Mouse (Mus musculus): ENCODE measurements around the gene Rasl11b. TPM values are rescaled to one million over a fixed set of nuclear protein-coding genes. Genes with fewer than 3 reads are reported as not detected.

Gene Rasl11b
- polyA plus RNA-seq, 1 experiment from 2014 or later, result not detected

- H3K79me2 ChIP-seq (ENCODE audit: inconsistent target), result no peaks in the 10 kb centered on the region
- H3K36me3 ChIP-seq (ENCODE audit: inconsistent target), result no peaks in the 10 kb centered on the region
- H3K4me3 ChIP-seq (ENCODE audit: inconsistent target), result no peak overlapping the region
- no peak overlapping the region for H3K27ac ChIP-seq
- WGBS (ENCODE audit: missing documents), result 85% methylated on average over 7 of the region's 7 CpGs
These were observed 13.4 kb downstream of the Rasl11b start for GRCm38 (mm10) chr5:74208438-74208837.

GRCm38 (mm10) chr5:74209640-74210039 is 14.6 kb downstream of the Rasl11b start:
- Histone ChIP-seq H3K4me3 (ENCODE audit: inconsistent target) (no peak overlapping the region), H3K27ac (no peak overlapping the region), H3K79me2 (ENCODE audit: inconsistent target) (no peaks in the 10 kb centered on the region), H3K36me3 (ENCODE audit: inconsistent target) (no peaks in the 10 kb centered on the region)
- WGBS (ENCODE audit: missing documents), result 95% methylated on average over 4 of the region's 4 CpGs

DNA sequence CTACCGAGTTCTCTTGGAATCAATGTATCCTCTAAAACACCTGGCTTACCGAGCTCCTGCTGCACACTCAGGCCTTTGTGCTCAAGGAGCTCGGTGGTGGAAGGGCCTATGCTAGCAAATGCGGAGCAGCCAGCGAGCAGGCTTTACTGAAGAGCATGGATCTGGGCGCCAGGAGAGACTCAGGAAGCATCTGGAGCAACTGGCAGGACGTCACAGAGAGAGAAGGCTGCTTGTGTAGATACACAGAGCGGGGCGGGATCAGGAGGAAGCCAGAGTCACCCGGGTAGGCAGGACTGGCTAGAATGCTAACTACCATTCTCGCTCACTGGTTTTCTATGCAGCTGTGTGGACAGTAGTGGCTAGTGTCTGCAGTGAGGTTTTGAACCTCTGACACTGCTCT is 16.3 kb downstream of the Rasl11b start:
- H3K4me3 ChIP-seq (ENCODE audit: inconsistent target), result no peak overlapping the region
- 91% methylated on average over 11 of the region's 11 CpGs for WGBS (ENCODE audit: missing documents)

DNA sequence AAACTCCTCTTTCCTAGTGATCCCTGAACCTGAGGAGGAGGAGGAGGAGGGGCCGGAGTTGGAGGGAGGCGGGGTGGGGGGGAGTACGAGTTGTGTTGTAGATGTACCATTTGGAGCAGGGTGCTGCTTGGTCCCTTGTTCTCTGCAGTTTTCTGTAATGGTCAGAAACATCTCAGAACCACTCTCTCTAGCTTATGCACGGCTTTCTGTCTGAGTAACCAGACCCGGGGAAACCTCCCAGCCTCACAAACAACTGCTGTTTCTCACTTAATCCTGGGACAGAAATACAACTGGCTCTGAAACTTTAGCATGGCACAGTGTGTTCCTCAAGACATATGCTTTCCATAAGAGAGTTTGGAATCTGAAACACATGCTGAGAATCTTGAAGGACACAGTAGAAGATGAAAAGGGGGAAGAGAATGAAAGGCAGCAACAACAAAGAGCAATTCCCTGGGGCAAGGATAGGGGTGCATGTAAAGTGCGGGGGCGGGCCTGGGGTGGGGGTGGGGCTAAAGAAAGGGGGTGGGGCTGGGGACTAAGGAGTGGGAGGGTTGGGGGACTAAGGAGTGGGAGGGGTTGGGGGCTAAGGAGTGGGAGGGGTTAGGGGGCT is 19.5 kb downstream of the Rasl11b start:
- WGBS (ENCODE audit: missing documents), result 68% methylated on average over 4 of the region's 7 CpGs
- H3K36me3 ChIP-seq (ENCODE audit: inconsistent target), result no peaks in the 10 kb centered on the region
- no peaks in the 10 kb centered on the region for H3K79me2 ChIP-seq (ENCODE audit: inconsistent target)
- no peak overlapping the region for H3K4me3 ChIP-seq (ENCODE audit: inconsistent target)
- no peak overlapping the region for H3K27ac ChIP-seq

More for the DNA sequence above, 16.3 kb downstream of the Rasl11b start:
- Histone ChIP-seq H3K27ac (no peak overlapping the region), H3K36me3 (ENCODE audit: inconsistent target) (no peaks in the 10 kb centered on the region), H3K79me2 (ENCODE audit: inconsistent target) (no peaks in the 10 kb centered on the region)

- no peaks in the 10 kb centered on the region for H3K36me3 ChIP-seq (ENCODE audit: inconsistent target)
- WGBS (ENCODE audit: missing documents), result 85% methylated on average over 4 of the region's 4 CpGs
- no peak overlapping the region for H3K4me3 ChIP-seq (ENCODE audit: inconsistent target)
- no peaks in the 10 kb centered on the region for H3K79me2 ChIP-seq (ENCODE audit: inconsistent target)
- no peak overlapping the region for H3K27ac ChIP-seq
These were observed 20.0 kb downstream of the Rasl11b start for GRCm38 (mm10) chr5:74215125-74215524.

DNA sequence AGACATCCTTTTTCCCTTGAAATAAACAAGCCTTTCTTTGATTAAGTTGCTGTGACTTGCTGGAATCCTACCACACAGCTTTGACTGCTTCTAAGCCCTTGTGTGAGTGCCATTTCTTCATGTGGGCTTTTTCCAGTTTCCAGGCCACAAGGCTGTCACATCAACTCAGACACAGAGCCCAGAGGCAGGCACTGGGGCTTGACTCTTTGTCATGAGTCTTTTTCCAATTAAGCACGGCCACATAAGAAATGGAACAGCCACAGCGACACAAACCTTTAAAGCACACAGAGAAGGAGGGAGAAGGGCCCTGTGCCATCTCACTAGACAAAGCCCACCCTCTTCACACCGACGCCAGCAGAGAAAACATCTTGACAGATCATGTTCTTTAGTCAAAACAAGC is 23.4 kb downstream of the Rasl11b start:
- Histone ChIP-seq H3K4me3 (ENCODE audit: inconsistent target) (no peak overlapping the region), H3K79me2 (ENCODE audit: inconsistent target) (no peaks in the 10 kb centered on the region), H3K27ac (no peak overlapping the region), H3K36me3 (ENCODE audit: inconsistent target) (no peaks in the 10 kb centered on the region)
- 88% methylated on average over 4 of the region's 4 CpGs for WGBS (ENCODE audit: missing documents)

- Histone ChIP-seq H3K79me2 (ENCODE audit: inconsistent target) (no peaks in the 10 kb centered on the region), H3K27ac (no peak overlapping the region), H3K36me3 (ENCODE audit: inconsistent target) (no peaks in the 10 kb centered on the region), H3K4me3 (ENCODE audit: inconsistent target) (no peak overlapping the region)
- WGBS (ENCODE audit: missing documents), result 90% methylated on average over 4 of the region's 4 CpGs
These were observed 27.5 kb downstream of the Rasl11b start for GRCm38 (mm10) chr5:74222626-74223025.

DNA sequence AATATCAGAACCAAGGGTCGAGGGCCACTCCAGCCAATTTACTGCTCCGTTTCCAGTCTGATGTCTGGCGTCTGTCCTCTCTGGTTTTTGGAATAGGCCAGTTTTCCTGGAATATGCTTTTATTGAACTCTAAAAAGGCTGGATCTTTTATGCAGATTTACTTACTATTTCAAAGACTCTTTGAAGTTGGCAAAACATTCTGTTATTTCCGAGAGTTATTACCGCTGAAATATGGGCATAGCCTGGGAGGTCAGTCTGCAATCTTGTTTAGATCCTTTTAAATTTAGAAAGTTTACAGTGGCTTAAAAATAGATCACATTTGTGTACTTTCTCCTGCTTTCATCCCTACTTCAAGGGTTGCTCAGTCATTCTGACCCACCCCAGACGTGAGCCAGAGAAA is 29.4 kb downstream of the Rasl11b start:
- Histone ChIP-seq H3K4me3 (ENCODE audit: inconsistent target) (no peak overlapping the region), H3K27ac (no peak overlapping the region), H3K36me3 (ENCODE audit: inconsistent target) (no peaks in the 10 kb centered on the region), H3K79me2 (ENCODE audit: inconsistent target) (no peaks in the 10 kb centered on the region)
- 94% methylated on average over 6 of the region's 6 CpGs for WGBS (ENCODE audit: missing documents)

- 94% methylated on average over 5 of the region's 5 CpGs for WGBS (ENCODE audit: missing documents)
- H3K79me2 ChIP-seq (ENCODE audit: inconsistent target), result no peaks in the 10 kb centered on the region
- no peak overlapping the region for H3K4me3 ChIP-seq (ENCODE audit: inconsistent target)
- H3K36me3 ChIP-seq (ENCODE audit: inconsistent target), result no peaks in the 10 kb centered on the region
- H3K27ac ChIP-seq, result no peak overlapping the region
These were observed 31.1 kb downstream of the Rasl11b start for GRCm38 (mm10) chr5:74226183-74226582.

- Histone ChIP-seq H3K4me3 (ENCODE audit: inconsistent target) (no peak overlapping the region), H3K27ac (no peak overlapping the region), H3K36me3 (ENCODE audit: inconsistent target) (no peaks in the 10 kb centered on the region), H3K79me2 (ENCODE audit: inconsistent target) (no peaks in the 10 kb centered on the region)
- whole genome bisulfite sequencing (ENCODE audit: missing documents), result 97% methylated on average over 6 of the region's 6 CpGs
These were observed 32.3 kb downstream of the Rasl11b start for GRCm38 (mm10) chr5:74227352-74227751.

GRCm38 (mm10) chr5:74228938-74229337 is 33.9 kb downstream of the Rasl11b start:
- Histone ChIP-seq H3K79me2 (ENCODE audit: inconsistent target) (no peaks in the 10 kb centered on the region), H3K36me3 (ENCODE audit: inconsistent target) (no peaks in the 10 kb centered on the region), H3K4me3 (ENCODE audit: inconsistent target) (no peak overlapping the region), H3K27ac (no peak overlapping the region)
- WGBS (ENCODE audit: missing documents), result 77% methylated on average over 1 of the region's 1 CpGs

- no peaks in the 10 kb centered on the region for H3K36me3 ChIP-seq (ENCODE audit: inconsistent target)
- no peaks in the 10 kb centered on the region for H3K79me2 ChIP-seq (ENCODE audit: inconsistent target)
- H3K4me3 ChIP-seq (ENCODE audit: inconsistent target), result no peak overlapping the region
- H3K27ac ChIP-seq, result no peak overlapping the region
- WGBS (ENCODE audit: missing documents), result 94% methylated on average over 11 of the region's 11 CpGs
These were observed 34.8 kb downstream of the Rasl11b start for GRCm38 (mm10) chr5:74229775-74230413.

GRCm38 (mm10) chr5:74230525-74230924 is 35.4 kb downstream of the Rasl11b start:
- 94% methylated on average over 2 of the region's 2 CpGs for WGBS (ENCODE audit: missing documents)
- no peaks in the 10 kb centered on the region for H3K36me3 ChIP-seq (ENCODE audit: inconsistent target)
- H3K79me2 ChIP-seq (ENCODE audit: inconsistent target), result no peaks in the 10 kb centered on the region
- H3K27ac ChIP-seq, result no peak overlapping the region
- H3K4me3 ChIP-seq (ENCODE audit: inconsistent target), result no peak overlapping the region

DNA sequence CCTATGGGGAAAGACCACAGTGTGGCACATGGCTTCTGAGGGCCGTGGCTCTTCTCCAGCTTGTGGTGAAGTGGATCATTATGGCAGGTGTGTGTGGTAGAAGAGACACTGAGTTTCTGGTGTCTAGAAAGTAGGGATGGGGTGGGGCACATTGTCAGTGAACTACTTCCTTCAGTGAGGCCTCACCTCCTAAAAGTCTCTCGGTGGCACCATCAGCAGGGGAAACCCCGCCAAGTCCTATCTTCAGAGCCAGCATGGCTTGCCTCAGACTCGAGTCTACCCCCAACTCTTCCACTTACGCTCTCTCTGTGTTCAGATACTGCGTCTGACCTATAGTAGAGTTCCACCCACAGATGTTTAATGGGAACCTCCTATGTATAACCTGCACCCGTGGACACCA is 38.7 kb downstream of the Rasl11b start:
- H3K27ac ChIP-seq, result no peak overlapping the region
- 84% methylated on average over 7 of the region's 7 CpGs for WGBS (ENCODE audit: missing documents)
- H3K79me2 ChIP-seq (ENCODE audit: inconsistent target), result no peaks in the 10 kb centered on the region
- H3K4me3 ChIP-seq (ENCODE audit: inconsistent target), result no peak overlapping the region
- H3K36me3 ChIP-seq (ENCODE audit: inconsistent target), result no peaks in the 10 kb centered on the region

DNA sequence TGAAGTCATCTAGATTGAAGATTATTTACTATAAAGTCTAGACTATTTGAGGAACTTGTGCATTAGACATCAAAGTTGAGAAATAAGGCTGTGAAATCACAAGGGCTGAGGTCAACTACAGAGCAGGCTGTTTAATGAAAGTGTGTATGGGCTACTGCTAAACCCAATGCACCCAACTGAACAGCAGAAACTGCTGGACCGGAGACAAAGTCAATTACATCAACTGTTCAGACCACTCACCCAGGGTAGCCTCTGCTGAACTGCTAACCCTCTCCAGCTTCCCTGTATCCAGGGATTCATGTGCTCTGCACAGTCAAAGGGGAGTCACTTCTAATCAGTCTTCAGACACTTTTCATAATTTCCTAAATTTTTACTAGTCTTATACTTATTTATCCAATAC is 44.3 kb downstream of the Rasl11b start:
- Histone ChIP-seq H3K36me3 (ENCODE audit: inconsistent target) (no peaks in the 10 kb centered on the region), H3K4me3 (ENCODE audit: inconsistent target) (no peak overlapping the region), H3K27ac (no peak overlapping the region), H3K79me2 (ENCODE audit: inconsistent target) (no peaks in the 10 kb centered on the region)
- WGBS (ENCODE audit: missing documents), result 87% methylated on average over 1 of the region's 1 CpGs

GRCm38 (mm10) chr5:74240298-74240697 is 45.2 kb downstream of the Rasl11b start:
- Histone ChIP-seq H3K36me3 (ENCODE audit: inconsistent target) (no peaks in the 10 kb centered on the region), H3K27ac (no peak overlapping the region), H3K79me2 (ENCODE audit: inconsistent target) (no peaks in the 10 kb centered on the region), H3K4me3 (ENCODE audit: inconsistent target) (no peak overlapping the region)
- 93% methylated on average over 8 of the region's 8 CpGs for WGBS (ENCODE audit: missing documents)
